Mouse (Mus musculus): ENCODE results near the gene Vmn1r34. TPM values are rescaled to one million over a fixed set of nuclear protein-coding genes. Genes with fewer than 3 reads are reported as not detected.

Gene Vmn1r34
- not detected in 2 replicates for polyA plus RNA-seq (2012; ENCODE audit: low replicate concordance)

DNA sequence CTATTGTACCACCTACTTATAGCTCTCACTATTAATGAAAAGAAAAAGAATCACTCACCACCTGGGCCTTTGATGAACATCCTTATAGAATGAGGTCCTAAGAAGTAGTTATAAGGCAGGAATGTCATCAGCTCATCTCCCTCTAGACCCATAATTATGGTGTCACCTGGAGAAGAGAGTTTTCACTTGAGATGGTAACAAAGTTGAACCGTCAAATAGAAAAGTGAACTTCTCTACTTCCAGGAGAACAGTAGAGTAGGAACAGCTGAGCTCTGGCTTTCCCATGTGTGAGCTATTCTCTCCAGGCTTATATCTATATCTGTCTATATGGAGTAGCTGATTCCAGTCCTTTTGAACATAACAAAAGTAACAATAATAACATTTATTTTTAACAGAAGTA is at the start of gene Vmn1r34:
Vmn1r34 (minus strand) TSS at position 101 of the 400 bp plus-strand sequence.

DNA sequence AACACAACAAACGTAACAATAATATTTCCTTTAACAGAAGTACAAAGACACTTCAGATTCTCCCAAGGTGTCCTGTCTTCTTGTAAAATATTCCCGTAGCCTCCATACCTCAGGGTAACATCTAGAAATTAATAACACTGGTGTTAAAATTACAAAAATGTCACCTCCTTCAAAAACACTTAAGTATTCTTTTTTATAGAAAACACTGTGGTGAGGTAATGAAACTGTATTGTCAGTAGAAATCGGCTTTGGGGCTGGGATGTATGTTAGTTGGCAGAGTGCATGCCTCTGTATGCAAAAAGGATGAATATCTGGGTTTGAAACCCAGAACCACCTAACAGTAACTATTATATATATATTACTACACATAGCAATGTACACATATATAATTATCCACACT is 42.1 kb upstream of the Vmn1r34 start, which contains the start of gene Vmn1r35:
Vmn1r35 (minus strand) TSS at position 101 of the 400 bp plus-strand sequence.

DNA sequence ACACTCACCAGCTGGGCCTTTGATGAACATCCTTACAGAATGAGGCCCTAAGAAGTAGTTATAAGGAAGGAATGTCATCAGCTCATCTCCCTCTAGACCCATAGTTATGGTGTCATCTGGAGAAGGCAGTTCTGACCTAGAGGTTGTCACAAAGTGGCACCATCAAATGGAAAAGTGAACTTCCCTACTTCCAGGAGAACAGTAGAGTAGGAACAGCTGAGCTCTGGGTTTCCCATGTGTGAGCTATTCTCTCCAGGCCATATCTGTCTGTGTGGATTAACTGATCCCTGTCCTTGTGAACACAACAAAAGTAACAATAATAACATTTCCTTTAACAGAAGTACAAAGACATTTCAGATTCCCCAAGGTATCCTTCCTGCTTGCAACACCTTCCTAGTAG is 25.5 kb downstream of the Vmn1r34 start, which contains the start of gene Vmn1r33:
Vmn1r33 (minus strand) TSS at position 101 of the 400 bp plus-strand sequence.

Other genes starting within 250 kb of the Vmn1r34 start
- gene Mad2l1, start 108.5 kb downstream of the Vmn1r34 start, polyA plus RNA-seq (2012; ENCODE audit: low replicate concordance) = 1.7 and 3.1 TPM in 2 replicates
- gene Vmn1r32, start 83.8 kb downstream of the Vmn1r34 start, polyA plus RNA-seq (2012; ENCODE audit: low replicate concordance) = not detected in 2 replicates
- gene Vmn1r33, start 25.6 kb downstream of the Vmn1r34 start, polyA plus RNA-seq (2012; ENCODE audit: low replicate concordance) = not detected in 2 replicates
- gene Vmn1r35, start 42.0 kb upstream of the Vmn1r34 start, polyA plus RNA-seq (2012; ENCODE audit: low replicate concordance) = not detected in 2 replicates
- gene Vmn1r36, start 75.3 kb upstream of the Vmn1r34 start, polyA plus RNA-seq (2012; ENCODE audit: low replicate concordance) = not detected in 2 replicates
- gene Vmn1r37, start 85.5 kb upstream of the Vmn1r34 start, polyA plus RNA-seq (2012; ENCODE audit: low replicate concordance) = not detected in 2 replicates
- gene Vmn1r38, start 138.7 kb upstream of the Vmn1r34 start, polyA plus RNA-seq (2012; ENCODE audit: low replicate concordance) = not detected in 2 replicates
- 0.12 TPM in 1 of 2 replicates, not detected in the other for gene Vmn1r39, start 166.7 kb upstream of the Vmn1r34 start, polyA plus RNA-seq (2012; ENCODE audit: low replicate concordance)

Data from hematopoietic multipotent progenitor cell, adult 10-12 weeks (in vitro differentiated cells).